Mouse (Mus musculus) liver, adult 2 months (tissue): ENCODE measurements around the gene Kif22. TPM values are rescaled to one million over a fixed set of nuclear protein-coding genes. Genes with fewer than 3 reads are reported as not detected.
"Not testable (repeated sequence)": the region's sequence is repeated elsewhere in the genome, so short reads cannot be mapped to it uniquely, and the experiment has no call there.

Experiments
- DNase-seq: peaks from one replicate; pipeline ENCODE4 v3.0.0-alpha.2; 2011; ENCODE audit warnings: low read depth, low spot score; ENCODE audit errors: extremely low read depth
- H3K27ac ChIP-seq: fragments of 200-500 bp; replicated peaks from 2 replicates; pipeline ENCODE4 v1.5.1; 2012; ENCODE audit warnings: low read depth, mild to moderate bottlenecking, control low read depth, inconsistent platforms, low read length; ENCODE audit not compliant: insufficient read depth
- H3K27me3 ChIP-seq: fragments of 200-500 bp; 2 replicates; pipeline ENCODE4 v1.6.1; 2012; ENCODE audit warnings: mild to moderate bottlenecking, moderate library complexity, low read length, inconsistent platforms; ENCODE audit not compliant: control insufficient read depth, insufficient read depth
- H3K36me3 ChIP-seq: fragments of 200-500 bp; 2 replicates; pipeline ENCODE4 v1.6.1; 2012; ENCODE audit warnings: low read length, inconsistent platforms; ENCODE audit not compliant: control insufficient read depth, insufficient read depth
- H3K4me1 ChIP-seq: fragments of 200-500 bp; 2 replicates; pipeline ENCODE4 v1.6.1; 2011; ENCODE audit warnings: low read length; ENCODE audit not compliant: control insufficient read depth, insufficient read depth
- H3K4me3 ChIP-seq: fragments of 200-500 bp; 2 replicates; pipeline ENCODE4 v1.5.1; 2011; ENCODE audit warnings: low read depth, mild to moderate bottlenecking, control low read depth, low read length, moderate library complexity; ENCODE audit not compliant: insufficient read depth
- H3K79me2 ChIP-seq: fragments of 200-500 bp; 2 replicates; pipeline ENCODE4 v1.6.1; 2012; ENCODE audit warnings: inconsistent platforms, mild to moderate bottlenecking, low read length, moderate library complexity; ENCODE audit not compliant: control insufficient read depth, insufficient read depth
- H3K9ac ChIP-seq: fragments of 200-500 bp; 2 replicates; pipeline ENCODE4 v1.6.1; 2012; ENCODE audit warnings: low read depth, mild to moderate bottlenecking, control low read depth, inconsistent platforms, low read length
- CTCF ChIP-seq: fragments of 200-500 bp; IDR thresholded peaks from 2 replicates; pipeline ENCODE4 v1.5.1; 2011; ENCODE audit warnings: low read depth, low read length, control low read depth
- POLR2A ChIP-seq: fragments of 200-500 bp; IDR thresholded peaks from 2 replicates; pipeline ENCODE4 v1.6.1; 2011; ENCODE audit warnings: low read length, control low read depth; ENCODE audit not compliant: insufficient read depth; ENCODE audit errors: extremely low read depth
- WGBS: fragments of 180-500 bp; shearing (Covaris S2); methylation state at CpG from one replicate; pipeline ENCODE4 v1.1.7; 2018; 5-methylcytosine and 5-hydroxymethylcytosine counted together
- polyA plus RNA-seq: library from polyadenylated mRNA; depleted of rRNA; stranded (reverse); fragments of >200 nt; gene quantifications from 2 replicates; pipeline ENCODE4 v1.2.3, GENCODE M21; 2012
- total RNA-seq: library from RNA; depleted of rRNA; stranded (reverse); fragments of >200 nt; gene quantifications from 2 replicates; pipeline ENCODE4 v1.2.3, GENCODE M21; 2014

Gene Kif22
- total and polyA plus RNA-seq, 2 experiments: 0.37 to 0.44 TPM

DNA sequence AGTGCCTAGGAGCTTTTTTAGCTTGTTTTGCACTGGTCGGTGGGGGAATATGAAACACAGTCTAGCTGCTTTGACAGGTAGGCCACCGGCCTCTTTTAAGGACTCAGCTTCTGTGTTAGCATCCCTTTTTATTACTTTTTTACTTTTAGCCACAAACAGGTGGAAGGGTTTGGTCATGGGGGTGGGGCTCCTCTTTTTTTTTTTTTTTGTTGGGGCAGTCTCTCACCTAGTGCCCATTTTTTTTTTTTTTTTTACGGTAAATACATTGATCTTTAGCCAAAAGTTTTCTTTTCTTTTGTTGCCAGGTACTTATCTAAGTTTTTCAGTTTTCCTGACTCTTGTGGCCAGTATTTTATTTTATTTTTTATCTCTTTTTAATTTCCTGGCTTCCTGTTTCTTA is 45.8 kb upstream of the Kif22 start:
- 61% methylated on average over 3 of the region's 3 CpGs for WGBS
- H3K4me1 ChIP-seq: peaks cover 2% of the 10 kb centered on the region; the same call in 1 of the 2 replicates
- no peak overlapping the region for H3K9ac ChIP-seq
- no peaks in the 10 kb centered on the region for H3K27me3 ChIP-seq
- no peak overlapping the region for H3K4me3 ChIP-seq
- no peak for TF ChIP-seq CTCF
- no peak for TF ChIP-seq POLR2A
- H3K27ac ChIP-seq: no peak overlapping the region
- no peak for DNase-seq
- no peaks in the 10 kb centered on the region for H3K79me2 ChIP-seq
- H3K36me3 ChIP-seq: no peaks in the 10 kb centered on the region

DNA sequence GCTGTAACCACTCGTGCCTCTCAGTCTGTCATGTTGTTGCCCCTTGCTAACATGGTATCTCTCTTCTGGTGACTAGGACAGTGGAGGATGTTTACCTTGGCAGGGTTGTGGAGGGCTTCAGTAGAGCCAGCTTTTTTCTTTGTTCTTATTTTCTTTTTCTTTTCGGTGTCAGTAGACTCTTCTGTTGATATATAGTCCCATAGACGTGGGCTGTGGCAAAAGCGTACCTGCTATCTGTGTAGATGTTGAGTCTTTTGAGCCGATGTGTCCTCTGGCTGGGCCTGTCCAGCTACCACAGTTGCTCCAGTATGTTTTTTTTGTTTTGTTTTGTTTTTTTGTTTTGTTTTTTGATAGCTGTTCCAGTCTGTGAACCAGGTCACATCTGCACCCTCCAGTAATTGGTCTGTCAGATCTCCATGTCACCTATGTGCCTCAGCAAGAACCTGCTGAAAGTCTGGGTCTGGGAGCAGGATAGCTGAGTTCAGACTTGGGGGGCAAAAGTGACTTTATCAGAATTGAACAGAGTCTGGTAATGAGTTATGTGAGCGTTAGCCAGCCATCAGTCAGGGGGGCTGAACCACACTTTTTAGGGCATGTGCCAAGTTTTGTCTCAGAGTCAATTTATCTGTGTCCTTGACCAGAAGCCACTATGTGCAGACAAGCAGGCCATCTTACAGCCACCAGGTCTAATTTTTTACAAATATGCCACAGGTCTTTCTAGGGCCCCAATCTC is 45.2 kb upstream of the Kif22 start, which contains the start of gene Zg16:
TSS of gene Zg16 (minus strand) at position 51 of the 733 bp plus-strand sequence.
- H3K4me3 ChIP-seq, H3K36me3 ChIP-seq, DNase-seq, H3K79me2 ChIP-seq, H3K27me3 ChIP-seq, H3K9ac ChIP-seq, H3K4me1 ChIP-seq, H3K27ac ChIP-seq: not testable (repeated sequence)
- WGBS: 63% methylated on average over 6 of the region's 6 CpGs

DNA sequence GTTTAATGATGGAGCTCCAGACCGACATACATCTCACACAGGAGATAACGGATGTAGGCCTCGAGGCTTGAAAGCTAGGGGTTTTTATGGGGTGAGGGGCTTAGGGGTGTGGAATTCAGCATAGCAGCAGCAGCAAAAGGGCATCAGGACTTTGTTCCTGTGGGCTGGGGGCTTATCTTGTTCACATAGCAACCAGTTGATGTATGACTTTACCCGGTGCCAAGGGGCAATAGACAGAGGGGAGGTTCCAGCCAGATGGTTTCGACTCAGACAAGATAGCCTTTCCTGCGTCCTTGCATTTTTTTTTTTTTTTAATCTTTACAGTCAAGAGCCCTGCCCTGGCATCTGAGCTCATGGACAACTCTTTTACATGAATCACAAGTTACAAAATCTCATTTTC is 43.5 kb upstream of the Kif22 start:
- not testable (repeated sequence) for H3K27me3 ChIP-seq, H3K79me2 ChIP-seq, H3K9ac ChIP-seq, H3K27ac ChIP-seq, DNase-seq, H3K36me3 ChIP-seq, H3K4me3 ChIP-seq, H3K4me1 ChIP-seq
- WGBS: 73% methylated on average over 6 of the region's 6 CpGs

DNA sequence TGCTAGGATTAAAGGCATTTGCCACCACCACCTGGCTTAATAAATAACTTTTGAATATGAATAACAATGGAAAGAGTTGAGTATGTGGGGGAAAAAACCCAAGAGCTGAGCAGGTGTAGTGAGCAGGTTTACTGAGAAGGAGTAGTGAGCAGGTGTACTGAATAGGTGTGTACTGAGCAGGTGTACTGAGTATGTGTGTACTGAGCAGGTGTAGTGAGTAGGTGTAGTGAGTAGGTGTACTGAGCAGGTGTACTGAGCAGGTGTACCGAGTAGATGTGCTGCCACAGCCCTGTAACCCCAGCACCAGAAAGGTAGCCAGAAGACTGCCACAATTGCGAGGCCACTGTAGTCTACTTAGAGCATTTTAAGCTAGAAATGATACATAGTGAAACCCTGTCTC is 42.5 kb upstream of the Kif22 start:
- no peak for TF ChIP-seq POLR2A
- no peak for TF ChIP-seq CTCF
- H3K4me3 ChIP-seq: no peak overlapping the region
- no peaks in the 10 kb centered on the region for H3K27me3 ChIP-seq
- H3K4me1 ChIP-seq: peaks cover 2% of the 10 kb centered on the region; the same call in 1 of the 2 replicates
- WGBS: 65% methylated on average over 2 of the region's 2 CpGs
- no peaks in the 10 kb centered on the region for H3K36me3 ChIP-seq
- no peak for DNase-seq
- no peaks in the 10 kb centered on the region for H3K79me2 ChIP-seq
- no peak overlapping the region for H3K9ac ChIP-seq
- H3K27ac ChIP-seq: no peak overlapping the region

DNA sequence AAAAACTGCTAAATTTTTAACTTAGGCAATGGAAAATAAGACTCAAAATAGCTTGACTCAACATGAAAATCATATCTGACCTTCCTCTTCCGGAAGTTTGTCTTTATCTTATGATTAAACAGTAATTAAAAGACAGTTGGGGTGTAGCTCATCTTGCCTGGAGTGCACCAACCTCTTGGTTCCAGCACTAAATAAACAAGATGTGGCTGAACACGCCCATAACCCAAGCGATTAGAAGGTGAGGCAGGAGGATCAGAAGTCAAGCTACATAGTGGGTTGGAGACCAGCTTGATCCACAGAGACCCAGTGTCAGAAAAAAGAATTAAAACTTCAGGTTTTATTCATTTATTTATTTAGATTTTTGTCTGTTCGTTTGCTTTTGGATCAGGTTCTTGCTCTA is 41.4 kb upstream of the Kif22 start:
- TF ChIP-seq POLR2A (no peak), CTCF (no peak)
- no peaks in the 10 kb centered on the region for H3K27me3 ChIP-seq
- DNase-seq: no peak
- no peaks in the 10 kb centered on the region for H3K36me3 ChIP-seq
- no peaks in the 10 kb centered on the region for H3K79me2 ChIP-seq
- no peak overlapping the region for H3K27ac ChIP-seq
- WGBS: 73% methylated on average over 4 of the region's 4 CpGs
- H3K4me1 ChIP-seq: no peaks in the 10 kb centered on the region
- no peak overlapping the region for H3K9ac ChIP-seq
- no peak overlapping the region for H3K4me3 ChIP-seq

DNA sequence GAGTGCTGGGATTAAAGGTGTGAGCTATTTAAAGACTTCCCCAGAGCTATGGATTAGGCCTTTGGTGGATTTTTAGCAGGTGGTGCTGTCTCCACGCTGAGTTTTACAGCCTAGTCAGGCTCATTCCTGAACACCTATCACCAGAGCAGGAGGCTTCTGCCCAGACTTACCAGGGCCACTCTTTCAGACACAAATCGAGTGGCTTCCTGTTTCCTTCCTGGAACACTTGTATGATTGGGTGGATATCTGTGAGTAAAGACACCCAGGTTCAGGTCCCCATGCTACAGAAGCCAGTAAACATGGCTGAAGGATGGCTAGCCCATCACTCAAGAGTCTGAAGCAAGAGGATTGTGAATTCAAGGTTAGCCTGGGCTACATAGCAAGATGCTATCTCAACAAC is 40.7 kb upstream of the Kif22 start:
- no peak for DNase-seq
- Histone ChIP-seq H3K27ac (no peak overlapping the region), H3K79me2 (no peaks in the 10 kb centered on the region), H3K36me3 (no peaks in the 10 kb centered on the region), H3K4me1 (no peaks in the 10 kb centered on the region), H3K4me3 (no peak overlapping the region), H3K9ac (no peak overlapping the region), H3K27me3 (no peaks in the 10 kb centered on the region)
- TF ChIP-seq CTCF (no peak), POLR2A (no peak)
- WGBS: 72% methylated on average over 2 of the region's 2 CpGs
